Mouse (Mus musculus) heart, postnatal 4 days (tissue): Measurements from ENCODE around the gene Gm9774. TPM values are rescaled to one million over a fixed set of nuclear protein-coding genes. Genes with fewer than 3 reads are reported as not detected.

Experiments used
- DNase-seq: peaks from one replicate; pipeline ENCODE4 v3.0.0; 2021
- total RNA-seq, 2 experiments: library from RNA; stranded (reverse); gene quantifications; 2 replicates each; pipeline ENCODE4 v1.2.3; 2021

Gm9774 gene
- 1 to 10 TPM; 1.7 to 4.6 TPM for total RNA-seq

GRCm38 (mm10) chr3:92429323-92429722 lies at the start of gene Gm9774:
TSS of gene Gm9774 (minus strand) at chr3:92429423.
- DNase-seq: no peak

DNA sequence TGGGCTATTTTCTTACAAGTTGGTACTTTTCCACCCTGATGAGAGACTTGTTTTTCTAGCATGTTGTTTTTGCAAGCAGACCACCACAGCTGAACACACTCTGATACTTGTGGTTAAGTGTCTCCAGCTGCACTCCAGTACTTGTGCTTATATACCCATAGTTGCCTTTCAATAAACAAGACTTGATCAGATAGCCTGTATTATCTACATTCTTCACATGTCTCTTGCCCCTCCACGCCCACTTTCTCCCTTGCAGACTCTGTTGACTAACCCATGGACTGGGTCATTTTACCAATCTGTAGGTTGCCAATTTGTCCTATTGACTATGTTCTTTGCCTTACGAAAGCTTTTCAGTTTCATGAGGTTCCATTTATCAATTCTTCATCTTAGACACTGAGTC lies 40.9 kb upstream of the Gm9774 start:
- no peak for DNase-seq

- DNase-seq: no peak
Measured at GRCm38 (mm10) chr3:92467424-92467823, 38.2 kb upstream of the Gm9774 start.

GRCm38 (mm10) chr3:92466576-92466975 lies 37.4 kb upstream of the Gm9774 start:
- DNase-seq: no peak

DNA sequence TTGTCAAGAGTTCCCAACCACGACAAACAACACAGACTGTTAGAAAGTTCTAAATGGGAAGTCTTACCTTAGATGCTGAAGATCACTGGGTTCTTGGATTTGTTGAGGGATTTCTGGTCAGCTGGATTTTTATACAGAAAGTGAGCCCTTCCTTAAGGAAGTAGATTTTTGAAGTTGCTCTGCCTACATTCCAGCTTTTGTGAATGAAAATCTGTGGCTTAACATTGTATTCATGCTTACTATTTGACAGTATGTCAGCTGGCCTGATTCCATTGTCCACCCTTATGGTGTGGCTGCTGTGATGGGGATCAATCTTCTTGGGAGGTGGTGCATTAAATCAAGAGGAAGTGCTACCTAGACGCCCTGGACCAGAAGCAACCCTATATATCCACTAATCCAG lies 29.4 kb upstream of the Gm9774 start, which contains the start of gene Sprr3:
Gene Sprr3, minus strand, starts transcription at position 101 of the 400 bp plus-strand sequence.
- DNase-seq: no peak

GRCm38 (mm10) chr3:92455151-92455550 lies 25.9 kb upstream of the Gm9774 start:
- DNase-seq: no peak

GRCm38 (mm10) chr3:92440177-92440576 lies 11.0 kb upstream of the Gm9774 start:
- DNase-seq: no peak

GRCm38 (mm10) chr3:92438689-92439088 lies 9.5 kb upstream of the Gm9774 start, which contains the start of gene Sprr1b:
TSS of gene Sprr1b (minus strand) at chr3:92438789.
- no peak for DNase-seq

GRCm38 (mm10) chr3:92432282-92432681 lies 3.1 kb upstream of the Gm9774 start, which contains the start of gene Sprr2k:
TSS of gene Sprr2k (plus strand) at chr3:92432582.
- no peak for DNase-seq

GRCm38 (mm10) chr3:92417782-92418181 lies 11.4 kb downstream of the Gm9774 start, which contains the start of gene Sprr2j-ps:
TSS of gene Sprr2j-ps (plus strand) at chr3:92418082.
- DNase-seq: no peak

DNA sequence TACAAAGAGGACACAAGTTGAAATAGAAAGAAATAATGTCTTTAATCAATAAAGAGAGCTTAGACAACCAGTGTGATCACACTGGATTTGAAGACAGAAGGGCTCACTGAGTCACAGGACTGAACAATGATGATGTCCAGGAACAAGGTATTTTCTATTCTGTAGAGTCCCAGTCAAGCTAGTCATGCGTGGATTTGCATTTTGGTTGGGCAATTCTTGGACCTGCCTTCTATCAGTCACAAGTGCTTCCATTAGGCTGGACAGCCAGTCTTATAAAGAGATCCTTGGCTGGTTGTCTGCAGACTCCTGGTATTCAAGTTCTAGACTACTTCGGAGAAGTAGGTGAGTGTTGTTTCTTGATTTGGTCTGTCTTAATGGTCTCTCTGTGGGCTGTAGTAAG lies 21.5 kb downstream of the Gm9774 start, which contains the start of gene Sprr2i:
Gene Sprr2i, plus strand, starts transcription at position 301 of the 400 bp plus-strand sequence.
- DNase-seq: no peak

DNA sequence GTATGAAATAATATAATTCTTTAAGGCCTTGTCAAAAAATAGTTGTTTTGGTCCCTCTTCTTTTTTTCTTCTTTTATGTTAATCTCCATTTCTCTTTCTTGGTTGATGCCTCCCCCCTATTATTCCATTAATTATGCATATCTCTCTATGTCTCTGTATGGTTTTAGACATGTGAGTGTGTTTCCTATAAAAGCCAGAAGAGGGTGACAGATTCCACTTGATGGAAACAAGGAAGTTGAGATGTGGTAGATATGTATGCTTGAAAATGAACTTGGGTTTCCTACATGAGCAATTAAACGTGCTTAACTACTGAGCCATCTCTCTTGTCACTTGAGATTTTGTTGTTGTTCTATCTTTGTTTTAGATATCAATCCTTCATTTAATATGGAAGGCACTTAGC lies 34.9 kb downstream of the Gm9774 start:
- DNase-seq: no peak

DNA sequence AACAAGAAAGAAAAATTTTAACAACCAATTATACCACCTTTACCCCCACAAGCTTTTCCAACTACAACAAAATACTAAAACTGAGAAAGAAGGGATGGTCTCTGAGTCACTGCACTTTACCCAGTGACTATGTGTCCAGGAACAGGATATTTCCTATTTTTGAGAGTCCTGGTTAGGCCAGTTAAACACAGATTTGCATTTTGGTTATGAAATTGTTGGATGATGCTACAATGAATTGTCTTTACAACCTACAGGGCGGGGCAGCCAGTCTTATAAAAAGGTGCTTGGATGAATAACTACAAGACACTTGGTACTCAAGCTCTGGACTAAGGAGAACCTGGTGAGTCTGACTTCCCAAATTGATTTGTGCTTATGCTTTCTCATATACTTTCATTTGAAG lies 43.8 kb downstream of the Gm9774 start, which contains the start of gene Sprr2h:
Gene Sprr2h, plus strand, starts transcription at position 301 of the 400 bp plus-strand sequence.
- no peak for DNase-seq

Other genes with a start within 250 kb of the Gm9774 start
- under 1 TPM in 1 of 2 experiments, not detected in 1; 0.19 TPM for gene Sprr2a1, start 213.6 kb downstream of the Gm9774 start, total RNA-seq
- gene Sprr2a2, start 213.5 kb downstream of the Gm9774 start, total RNA-seq: 1 to 10 TPM; 4.0 to 5.1 TPM
- gene Sprr2a3, start 144.0 kb downstream of the Gm9774 start, total RNA-seq: not detected
- not detected for gene Sprr2b, start 112.8 kb downstream of the Gm9774 start, total RNA-seq
- not detected for gene Sprr2d, start 90.3 kb downstream of the Gm9774 start, total RNA-seq
- not detected for gene Sprr2e, start 77.3 kb downstream of the Gm9774 start, total RNA-seq
- not detected for gene Sprr2f, start 64.2 kb downstream of the Gm9774 start, total RNA-seq
- gene Sprr2h, start 43.7 kb downstream of the Gm9774 start, total RNA-seq: not detected
- not detected for gene Sprr2i, start 21.4 kb downstream of the Gm9774 start, total RNA-seq
- gene Sprr2j-ps, start 11.3 kb downstream of the Gm9774 start, total RNA-seq: not detected
- not detected for gene Sprr2k, start 3.2 kb upstream of the Gm9774 start, total RNA-seq
- gene Sprr1b, start 9.4 kb upstream of the Gm9774 start, total RNA-seq: not detected
- gene Sprr3, start 29.3 kb upstream of the Gm9774 start, total RNA-seq: not detected
- gene Sprr1a, start 56.5 kb upstream of the Gm9774 start, total RNA-seq: not detected
- not detected for gene Sprr4, start 71.1 kb upstream of the Gm9774 start, total RNA-seq
- not detected for gene 2310046K23Rik, start 105.1 kb upstream of the Gm9774 start, total RNA-seq
- gene Ivl, start 144.3 kb upstream of the Gm9774 start, total RNA-seq: not detected
- gene Smcp, start 159.6 kb upstream of the Gm9774 start, total RNA-seq: not detected
- gene 2210017I01Rik, start 178.1 kb upstream of the Gm9774 start, total RNA-seq: not detected
- not detected for gene Lce6a, start 192.2 kb upstream of the Gm9774 start, total RNA-seq
- gene Lce1a1, start 218.9 kb upstream of the Gm9774 start, total RNA-seq: not detected
- not detected for gene Lce1b, start 227.5 kb upstream of the Gm9774 start, total RNA-seq
- not detected for gene Lce1a2, start 240.9 kb upstream of the Gm9774 start, total RNA-seq
- gene Lce1c, start 249.8 kb upstream of the Gm9774 start, total RNA-seq: not detected